Mouse (Mus musculus): Measurements from ENCODE around the gene Nsmce4a. TPM values are rescaled to one million over a fixed set of nuclear protein-coding genes. Genes with fewer than 3 reads are reported as not detected.
"Not testable (repeated sequence)": the region's sequence is repeated elsewhere in the genome, so short reads cannot be mapped to it uniquely, and the experiment has no call there.

The Nsmce4a gene
- total and polyA plus RNA-seq, 2 experiments = 20.8 to 73.5 TPM

DNA sequence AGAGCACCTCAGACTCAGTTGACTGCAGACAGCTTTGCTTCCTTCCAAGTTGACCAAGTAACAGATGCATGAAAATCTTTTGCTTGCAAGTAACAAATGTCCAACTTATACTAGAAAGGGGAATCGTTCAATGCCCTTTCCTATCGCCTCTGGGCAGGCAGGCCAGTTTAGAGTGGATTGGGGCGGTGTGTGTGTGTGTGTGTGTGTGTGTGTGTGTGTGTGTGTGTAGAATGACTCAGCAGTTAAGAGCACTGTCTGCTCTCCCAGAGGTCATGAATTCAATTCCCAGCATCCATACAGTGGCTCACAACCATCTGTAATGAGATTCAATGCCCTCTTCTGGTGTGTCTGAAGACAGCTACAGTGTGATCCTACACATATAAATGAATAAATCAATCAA, 27.2 kb upstream of the Nsmce4a start:
- DNase-seq (ENCODE audit: extremely low read depth, low read depth, low spot score) = peak; percentile 19
- Histone ChIP-seq H3K27ac (replicated peaks; ENCODE audit: insufficient read depth, low read depth, low read length) (no peak overlapping the region), H3K4me1 (ENCODE audit: control insufficient read depth, insufficient read depth, low read length) (peaks cover 8% of the 10 kb centered on the region; the same call in 1 of the 2 replicates), H3K4me3 (ENCODE audit: insufficient read depth, low read depth, low read length) (no peak overlapping the region), H3K36me3 (ENCODE audit: control insufficient read depth, insufficient read depth, low read length) (peaks cover 5% of the 10 kb centered on the region), H3K79me2 (ENCODE audit: control insufficient read depth, insufficient read depth, low read length) (peaks cover 26% of the 10 kb centered on the region; the same call in 1 of the 2 replicates), H3K27me3 (ENCODE audit: control insufficient read depth, insufficient read depth, low read length) (no peaks in the 10 kb centered on the region), H3K9ac (ENCODE audit: low read depth, low read length) (no peak overlapping the region)
- 29% methylated on average over 3 of the region's 3 CpGs for WGBS
- no peak for TF ChIP-seq CTCF (IDR thresholded peaks at IDR 0.05; ENCODE audit: low read depth, low read length)
- TF ChIP-seq POLR2A (IDR thresholded peaks at IDR 0.05; ENCODE audit: extremely low read depth, insufficient read depth, low read length) = no peak

GRCm38 (mm10) chr7:130597546-130597945, 24.6 kb upstream of the Nsmce4a start:
- peaks cover 2% of the 10 kb centered on the region; the same call in 1 of the 2 replicates for H3K36me3 ChIP-seq (ENCODE audit: control insufficient read depth, insufficient read depth, low read length)
- 65% methylated on average over 6 of the region's 6 CpGs for WGBS
- H3K27ac ChIP-seq (replicated peaks; ENCODE audit: insufficient read depth, low read depth, low read length) = no peak overlapping the region
- H3K79me2 ChIP-seq (ENCODE audit: control insufficient read depth, insufficient read depth, low read length) = peaks cover 26% of the 10 kb centered on the region; the same call in 1 of the 2 replicates
- DNase-seq (ENCODE audit: extremely low read depth, low read depth, low spot score) = no peak
- H3K4me1 ChIP-seq (ENCODE audit: control insufficient read depth, insufficient read depth, low read length) = peaks cover 8% of the 10 kb centered on the region; the same call in 1 of the 2 replicates
- no peak for TF ChIP-seq CTCF (IDR thresholded peaks at IDR 0.05; ENCODE audit: low read depth, low read length)
- no peak for TF ChIP-seq POLR2A (IDR thresholded peaks at IDR 0.05; ENCODE audit: extremely low read depth, insufficient read depth, low read length)
- no peak overlapping the region for H3K9ac ChIP-seq (ENCODE audit: low read depth, low read length)
- no peaks in the 10 kb centered on the region for H3K27me3 ChIP-seq (ENCODE audit: control insufficient read depth, insufficient read depth, low read length)
- no peak overlapping the region for H3K4me3 ChIP-seq (ENCODE audit: insufficient read depth, low read depth, low read length)

DNA sequence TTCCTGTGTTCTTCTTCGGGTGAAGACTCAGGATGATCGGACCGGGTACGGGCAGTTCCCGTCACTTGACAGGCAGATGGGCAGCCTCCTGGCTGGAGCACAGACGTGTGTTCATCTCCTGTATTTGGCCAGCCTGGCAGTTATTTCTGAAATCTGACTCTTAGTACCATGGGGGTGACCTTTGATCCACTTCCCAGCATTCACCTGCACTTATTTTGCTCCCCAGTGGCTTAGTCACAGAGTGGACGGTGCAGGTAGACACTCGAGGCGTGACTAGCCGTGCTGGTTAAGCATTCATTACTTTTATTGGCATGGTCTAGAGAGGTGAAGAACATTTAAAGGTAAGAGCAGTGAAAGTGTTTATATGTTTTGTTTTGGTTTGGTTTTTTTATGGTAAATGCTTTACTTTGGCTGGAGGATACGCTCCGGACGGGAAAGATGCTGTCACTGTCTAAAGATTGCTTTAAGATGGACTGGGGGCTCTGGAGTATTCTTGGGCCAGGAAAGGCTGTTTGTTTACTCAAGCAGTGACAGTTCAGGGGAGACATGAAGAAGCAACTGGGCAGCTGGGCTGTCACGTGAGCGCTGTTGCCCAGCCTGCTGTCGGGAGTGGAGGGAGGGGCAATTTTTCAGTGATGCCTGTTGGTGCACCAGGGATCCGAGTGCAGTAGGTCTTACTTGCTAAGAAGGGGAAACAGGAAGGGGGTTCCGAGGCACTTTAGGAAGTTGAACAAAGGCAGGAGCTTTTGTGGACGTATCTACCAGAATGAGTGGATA, 23.3 kb upstream of the Nsmce4a start:
- peak; percentile 79 for DNase-seq (ENCODE audit: extremely low read depth, low read depth, low spot score)

DNA sequence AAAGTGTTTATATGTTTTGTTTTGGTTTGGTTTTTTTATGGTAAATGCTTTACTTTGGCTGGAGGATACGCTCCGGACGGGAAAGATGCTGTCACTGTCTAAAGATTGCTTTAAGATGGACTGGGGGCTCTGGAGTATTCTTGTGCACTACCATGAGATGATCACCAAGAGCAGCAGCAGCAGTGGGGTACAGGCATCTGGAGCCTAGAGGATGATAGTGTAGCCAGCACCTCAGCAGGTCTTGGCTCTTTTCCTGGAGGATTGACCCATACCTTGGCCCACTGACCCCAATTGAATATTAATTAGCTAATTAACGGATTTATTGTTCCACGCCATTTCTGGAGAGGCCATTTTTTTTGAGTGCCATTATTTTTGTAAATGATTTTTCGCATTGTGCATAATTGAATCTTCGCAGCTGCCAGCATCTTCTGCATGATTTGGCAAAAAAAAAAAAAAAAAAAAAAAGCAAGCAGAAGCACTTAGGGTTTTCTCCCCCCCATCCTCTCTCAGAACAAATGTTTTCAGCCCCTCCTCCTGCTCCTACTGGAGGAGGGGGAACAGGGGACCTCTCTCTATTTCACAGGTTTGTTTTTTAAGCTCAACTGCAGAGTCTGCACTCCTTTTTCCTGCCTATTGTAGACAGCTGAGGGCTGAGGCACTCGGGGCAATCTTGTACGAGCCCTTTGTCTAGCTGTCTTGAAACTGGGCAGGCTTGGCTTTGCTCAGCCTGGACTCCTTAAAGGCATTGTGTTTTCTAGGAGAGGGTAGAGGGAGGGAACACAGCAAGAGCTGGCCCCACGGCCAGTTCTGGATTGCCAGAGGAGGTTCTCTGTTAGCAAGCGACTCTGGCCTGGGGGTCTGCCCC, 20.7 kb upstream of the Nsmce4a start:
- DNase-seq (ENCODE audit: extremely low read depth, low read depth, low spot score) = peak; percentile 54
- H3K4me3 ChIP-seq (ENCODE audit: insufficient read depth, low read depth, low read length); H3K4me1 ChIP-seq (ENCODE audit: control insufficient read depth, insufficient read depth, low read length); H3K9ac ChIP-seq (ENCODE audit: low read depth, low read length); H3K27me3 ChIP-seq (ENCODE audit: control insufficient read depth, insufficient read depth, low read length); H3K36me3 ChIP-seq (ENCODE audit: control insufficient read depth, insufficient read depth, low read length): not testable (repeated sequence)
- Histone ChIP-seq H3K27ac (replicated peaks; ENCODE audit: insufficient read depth, low read depth, low read length) (peak overlapping the region; percentile 50; the same call in 1 of the 2 replicates), H3K79me2 (ENCODE audit: control insufficient read depth, insufficient read depth, low read length) (peaks cover 15% of the 10 kb centered on the region; the same call in 1 of the 2 replicates)
- WGBS = 36% methylated on average over 9 of the region's 11 CpGs

More for the DNA sequence above, 23.3 kb upstream of the Nsmce4a start:
- not testable (repeated sequence) for H3K27me3 ChIP-seq (ENCODE audit: control insufficient read depth, insufficient read depth, low read length); H3K36me3 ChIP-seq (ENCODE audit: control insufficient read depth, insufficient read depth, low read length); H3K4me1 ChIP-seq (ENCODE audit: control insufficient read depth, insufficient read depth, low read length)
- WGBS = 16% methylated on average over 9 of the region's 19 CpGs
- Histone ChIP-seq H3K4me3 (ENCODE audit: insufficient read depth, low read depth, low read length) (peak overlapping the region; percentile 14), H3K79me2 (ENCODE audit: control insufficient read depth, insufficient read depth, low read length) (peaks cover 26% of the 10 kb centered on the region; the same call in 1 of the 2 replicates), H3K9ac (ENCODE audit: low read depth, low read length) (0 out of 2 replicates have a peak overlapping the region, but pooled peaks have one; percentile 21), H3K27ac (replicated peaks; ENCODE audit: insufficient read depth, low read depth, low read length) (peak overlapping the region; percentile 41)

- not testable (repeated sequence) for H3K4me1 ChIP-seq (ENCODE audit: control insufficient read depth, insufficient read depth, low read length); H3K9ac ChIP-seq (ENCODE audit: low read depth, low read length); H3K36me3 ChIP-seq (ENCODE audit: control insufficient read depth, insufficient read depth, low read length); H3K79me2 ChIP-seq (ENCODE audit: control insufficient read depth, insufficient read depth, low read length); H3K4me3 ChIP-seq (ENCODE audit: insufficient read depth, low read depth, low read length); H3K27me3 ChIP-seq (ENCODE audit: control insufficient read depth, insufficient read depth, low read length); H3K27ac ChIP-seq (replicated peaks; ENCODE audit: insufficient read depth, low read depth, low read length); DNase-seq (ENCODE audit: extremely low read depth, low read depth, low spot score)
- WGBS = no CpG with 5 or more reads among the region's 11 CpGs
Measured at GRCm38 (mm10) chr7:130592975-130593374, 20.1 kb upstream of the Nsmce4a start.

Data from liver, adult 2 months (tissue).